Mouse (Mus musculus): ENCODE results near the gene Adamts8.

DNA sequence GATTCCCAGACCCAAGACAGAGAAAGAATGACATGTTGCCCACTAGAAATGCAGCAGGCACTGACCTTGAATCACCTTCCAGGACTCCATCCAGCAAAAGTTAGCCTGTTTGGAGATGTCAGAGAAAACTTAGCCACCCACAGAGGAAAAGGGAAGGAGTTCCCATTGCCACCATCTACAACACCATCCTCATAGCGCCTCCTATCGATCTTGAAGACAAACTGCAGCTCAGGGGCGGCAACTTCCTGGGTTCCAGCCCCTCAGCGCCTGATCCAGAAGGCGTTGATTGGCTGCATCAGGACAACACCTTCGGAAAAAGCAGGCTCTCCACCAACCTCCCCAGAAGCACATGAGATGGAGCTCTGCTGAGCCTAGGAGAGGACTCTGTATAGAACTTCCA is 21.6 kb upstream of the Adamts8 start:
- TF ChIP-seq POLR2A (IDR thresholded peaks at IDR 0.05; ENCODE audit: borderline replicate concordance, control insufficient read depth, low read depth, low read length): no peak
- TF ChIP-seq CTCF (IDR thresholded peaks at IDR 0.05; ENCODE audit: control insufficient read depth, insufficient read depth, low read length): no peak
